Mouse (Mus musculus) E14TG2a.4 (cell line): ENCODE measurements around the gene Cdk12.

ENCODE experiments used
- CTCF ChIP-seq: conservative IDR thresholded peaks from 2 replicates; pipeline ENCODE4 v1.5.1; 2014; ENCODE audit warnings: low read length
- NANOG ChIP-seq: IDR thresholded peaks from 2 replicates; pipeline ENCODE4 v1.6.1; 2014; ENCODE audit warnings: borderline replicate concordance, low read length, mixed read lengths

GRCm38 (mm10) chr11:98321677-98322003 lies 118.8 kb downstream of the Cdk12 start:
- no peak for TF ChIP-seq CTCF
- no peak for TF ChIP-seq NANOG
